Mouse (Mus musculus) embryonic facial prominence, embryonic 11.5 days (tissue): Measurements from ENCODE around the gene Hecw2. TPM values are rescaled to one million over a fixed set of nuclear protein-coding genes. Genes with fewer than 3 reads are reported as not detected.

ENCODE experiments used
- ATAC-seq: fragments of 200-750 bp; cut with Nextera tagmentation; replicated peaks from 2 replicates; pipeline ENCODE4 v1.8.0; 2017; ENCODE audit warnings: low read depth; ENCODE audit not compliant: insufficient number of reproducible peaks, low FRiP score, low TSS enrichment
- DNase-seq: peaks from one replicate; pipeline ENCODE4 v3.0.0-alpha.2; 2015; ENCODE audit warnings: low spot score
- H3K27ac ChIP-seq: fragments of 300-500 bp; sonication (generic); replicated peaks from 2 replicates; pipeline ENCODE4 v1.5.1; 2014; ENCODE audit warnings: mild to moderate bottlenecking, low read depth, low read length, control low read depth
- H3K27me3 ChIP-seq: fragments of 300-500 bp; sonication (generic); 2 replicates; pipeline ENCODE4 v1.6.1; 2014; ENCODE audit warnings: mild to moderate bottlenecking, low read length, moderate library complexity, mixed read lengths; ENCODE audit not compliant: control insufficient read depth, insufficient read depth
- H3K36me3 ChIP-seq: fragments of 300-500 bp; sonication (generic); replicated peaks from 2 replicates; pipeline ENCODE4 v1.6.1; 2014; ENCODE audit warnings: low read depth, mild to moderate bottlenecking, low read length, moderate library complexity, mixed read lengths; ENCODE audit not compliant: control insufficient read depth, insufficient read depth
- H3K4me1 ChIP-seq: fragments of 300-500 bp; sonication (generic); 2 replicates; pipeline ENCODE4 v1.6.1; 2014; ENCODE audit warnings: low read length, mixed read lengths; ENCODE audit not compliant: control insufficient read depth, insufficient read depth
- H3K4me2 ChIP-seq: fragments of 300-500 bp; sonication (generic); 2 replicates; pipeline ENCODE4 v1.6.1; 2014; ENCODE audit warnings: low read depth, mild to moderate bottlenecking, control low read depth, low read length, moderate library complexity
- H3K4me3 ChIP-seq: fragments of 300-500 bp; sonication (generic); 2 replicates; pipeline ENCODE4 v1.5.1; 2014; ENCODE audit warnings: low read depth, low read length, control low read depth
- H3K9ac ChIP-seq: fragments of 300-500 bp; sonication (generic); replicated peaks from 2 replicates; pipeline ENCODE4 v1.6.1; 2014; ENCODE audit warnings: mild to moderate bottlenecking, control low read depth, low read length
- H3K9me3 ChIP-seq: fragments of 300-500 bp; sonication (generic); replicated peaks from 2 replicates; pipeline ENCODE4 v1.6.1; 2016; ENCODE audit warnings: mild to moderate bottlenecking, low read length, inconsistent platforms, mixed read lengths; ENCODE audit not compliant: control insufficient read depth
- WGBS: fragments of 180-500 bp; shearing (Covaris S2); extraction: QIAGEN DNeasy Blood & Tissue Kit; methylation state at CpG from one replicate; pipeline ENCODE4 v1.1.7; 2014; 5-methylcytosine and 5-hydroxymethylcytosine counted together
- polyA plus RNA-seq: library from polyadenylated mRNA; unstranded; fragments of >200 nt; fragmentation: Nextera tagmentation; extraction: Ambion mirVana; gene quantifications from 2 replicates; pipeline ENCODE4 v1.2.1, GENCODE M21; 2014

Hecw2 gene
- polyA plus RNA-seq, 1 experiment from 2014 or later, result 2.7 TPM

GRCm38 (mm10) chr1:53900416-53900815 lies 294.6 kb downstream of the Hecw2 start:
- no peak overlapping the region for H3K4me2 ChIP-seq
- H3K9ac ChIP-seq, result no peak overlapping the region
- no peaks in the 10 kb centered on the region for H3K9me3 ChIP-seq
- WGBS, result 90% methylated on average over 2 of the region's 2 CpGs
- no peaks in the 10 kb centered on the region for H3K27me3 ChIP-seq
- H3K27ac ChIP-seq, result no peak overlapping the region
- no peaks in the 10 kb centered on the region for H3K36me3 ChIP-seq
- DNase-seq (no peak), ATAC-seq (no peak)
- H3K4me3 ChIP-seq, result no peak overlapping the region
- no peaks in the 10 kb centered on the region for H3K4me1 ChIP-seq

GRCm38 (mm10) chr1:53894299-53894698 lies 300.7 kb downstream of the Hecw2 start:
- 91% methylated on average over 5 of the region's 5 CpGs for WGBS
- Histone ChIP-seq H3K36me3 (no peaks in the 10 kb centered on the region), H3K9ac (no peak overlapping the region), H3K4me2 (no peak overlapping the region), H3K4me3 (no peak overlapping the region), H3K27ac (no peak overlapping the region), H3K4me1 (no peaks in the 10 kb centered on the region), H3K27me3 (no peaks in the 10 kb centered on the region), H3K9me3 (no peaks in the 10 kb centered on the region)
- no peak for DNase-seq
- no peak for ATAC-seq

GRCm38 (mm10) chr1:53890380-53890779 lies 304.6 kb downstream of the Hecw2 start:
- no peak for ATAC-seq
- H3K9me3 ChIP-seq, result no peaks in the 10 kb centered on the region
- 52% methylated on average over 3 of the region's 3 CpGs for WGBS
- no peak overlapping the region for H3K9ac ChIP-seq
- H3K4me3 ChIP-seq, result no peak overlapping the region
- no peak overlapping the region for H3K27ac ChIP-seq
- H3K4me2 ChIP-seq, result no peak overlapping the region
- peak; percentile 17 for DNase-seq
- H3K36me3 ChIP-seq, result no peaks in the 10 kb centered on the region
- no peaks in the 10 kb centered on the region for H3K4me1 ChIP-seq
- no peaks in the 10 kb centered on the region for H3K27me3 ChIP-seq

GRCm38 (mm10) chr1:53889806-53890205 lies 305.2 kb downstream of the Hecw2 start:
- H3K27me3 ChIP-seq, result no peaks in the 10 kb centered on the region
- H3K9me3 ChIP-seq, result no peaks in the 10 kb centered on the region
- H3K4me1 ChIP-seq, result no peaks in the 10 kb centered on the region
- 88% methylated on average over 3 of the region's 3 CpGs for WGBS
- H3K36me3 ChIP-seq, result no peaks in the 10 kb centered on the region
- H3K27ac ChIP-seq, result no peak overlapping the region
- no peak overlapping the region for H3K4me2 ChIP-seq
- DNase-seq (no peak), ATAC-seq (no peak)
- H3K9ac ChIP-seq, result no peak overlapping the region
- H3K4me3 ChIP-seq, result no peak overlapping the region

- no peak for ATAC-seq
- Histone ChIP-seq H3K27ac (no peak overlapping the region), H3K9ac (no peak overlapping the region), H3K4me1 (no peaks in the 10 kb centered on the region), H3K4me2 (no peak overlapping the region), H3K27me3 (no peaks in the 10 kb centered on the region), H3K4me3 (no peak overlapping the region), H3K36me3 (no peaks in the 10 kb centered on the region), H3K9me3 (no peaks in the 10 kb centered on the region)
- WGBS, result 79% methylated on average over 2 of the region's 2 CpGs
- no peak for DNase-seq
Observed at GRCm38 (mm10) chr1:53882480-53882879, 312.5 kb downstream of the Hecw2 start.

GRCm38 (mm10) chr1:53875919-53876318 lies 319.0 kb downstream of the Hecw2 start:
- Histone ChIP-seq H3K4me3 (no peak overlapping the region), H3K9ac (no peak overlapping the region), H3K4me1 (no peaks in the 10 kb centered on the region), H3K4me2 (no peak overlapping the region), H3K36me3 (no peaks in the 10 kb centered on the region), H3K27me3 (no peaks in the 10 kb centered on the region), H3K9me3 (no peaks in the 10 kb centered on the region), H3K27ac (no peak overlapping the region)
- no peak for ATAC-seq
- no peak for DNase-seq
- WGBS, result 84% methylated on average over 5 of the region's 5 CpGs

GRCm38 (mm10) chr1:53867316-53867715 lies 327.7 kb downstream of the Hecw2 start:
- no peaks in the 10 kb centered on the region for H3K9me3 ChIP-seq
- no peak overlapping the region for H3K27ac ChIP-seq
- H3K27me3 ChIP-seq, result no peaks in the 10 kb centered on the region
- no peaks in the 10 kb centered on the region for H3K36me3 ChIP-seq
- H3K4me2 ChIP-seq, result no peak overlapping the region
- no peak for ATAC-seq
- no peak for DNase-seq
- WGBS, result 88% methylated on average over 2 of the region's 2 CpGs
- no peak overlapping the region for H3K9ac ChIP-seq
- no peak overlapping the region for H3K4me3 ChIP-seq
- no peaks in the 10 kb centered on the region for H3K4me1 ChIP-seq

- Histone ChIP-seq H3K36me3 (no peaks in the 10 kb centered on the region), H3K27me3 (no peaks in the 10 kb centered on the region), H3K4me2 (no peak overlapping the region), H3K27ac (no peak overlapping the region), H3K4me1 (no peaks in the 10 kb centered on the region), H3K9ac (no peak overlapping the region), H3K4me3 (no peak overlapping the region), H3K9me3 (no peaks in the 10 kb centered on the region)
- DNase-seq, result peak; percentile 10
- 16% methylated on average over 3 of the region's 3 CpGs for WGBS
- 0 out of 2 replicates have a peak, but pooled peaks have one; percentile 44 for ATAC-seq
Observed at GRCm38 (mm10) chr1:53866374-53866902, 328.5 kb downstream of the Hecw2 start.
